Mouse (Mus musculus): ENCODE data around the gene Nub1. TPM values are rescaled to one million over a fixed set of nuclear protein-coding genes. Genes with fewer than 3 reads are reported as not detected.

The Nub1 gene
- polyA plus RNA-seq, 1 experiment: 81.1 TPM

- Histone ChIP-seq H3K27ac (ENCODE audit: insufficient read depth, low read length) (no peak overlapping the region), H3K9me3 (replicated peaks; ENCODE audit: control insufficient read depth, insufficient read depth, low read length, poor library complexity, severe bottlenecking) (no peaks in the 10 kb centered on the region), H3K36me3 (ENCODE audit: control insufficient read depth, insufficient read depth, low read length, poor library complexity, severe bottlenecking) (no peaks in the 10 kb centered on the region), H3K27me3 (ENCODE audit: control insufficient read depth, insufficient read depth, low read length, poor library complexity, severe bottlenecking) (no peaks in the 10 kb centered on the region), H3K4me3 (ENCODE audit: low read depth, low read length) (no peak overlapping the region), H3K9ac (ENCODE audit: low read depth, poor library complexity, severe bottlenecking) (no peak overlapping the region), H3K4me1 (ENCODE audit: control insufficient read depth, insufficient read depth, low read length) (no peaks in the 10 kb centered on the region)
- no peak for TF ChIP-seq EP300 (IDR thresholded peaks at IDR 0.05; ENCODE audit: insufficient read depth, low read depth, low read length)
- TF ChIP-seq CTCF (IDR thresholded peaks at IDR 0.05; ENCODE audit: low read depth, low read length): no peak
- TF ChIP-seq POLR2A (IDR thresholded peaks at IDR 0.05; ENCODE audit: insufficient read depth, low read length): no peak
Measured at GRCm38 (mm10) chr5:24649701-24650100, 35.6 kb upstream of the Nub1 start.

- H3K9ac ChIP-seq (ENCODE audit: low read depth, poor library complexity, severe bottlenecking): no peak overlapping the region
- H3K27ac ChIP-seq (ENCODE audit: insufficient read depth, low read length): no peak overlapping the region
- TF ChIP-seq POLR2A (IDR thresholded peaks at IDR 0.05; ENCODE audit: insufficient read depth, low read length): no peak
- TF ChIP-seq EP300 (IDR thresholded peaks at IDR 0.05; ENCODE audit: insufficient read depth, low read depth, low read length): no peak
- no peak for TF ChIP-seq CTCF (IDR thresholded peaks at IDR 0.05; ENCODE audit: low read depth, low read length)
- H3K9me3 ChIP-seq (replicated peaks; ENCODE audit: control insufficient read depth, insufficient read depth, low read length, poor library complexity, severe bottlenecking): no peaks in the 10 kb centered on the region
- no peaks in the 10 kb centered on the region for H3K4me1 ChIP-seq (ENCODE audit: control insufficient read depth, insufficient read depth, low read length)
- H3K4me3 ChIP-seq (ENCODE audit: low read depth, low read length): no peak overlapping the region
- no peaks in the 10 kb centered on the region for H3K36me3 ChIP-seq (ENCODE audit: control insufficient read depth, insufficient read depth, low read length, poor library complexity, severe bottlenecking)
- H3K27me3 ChIP-seq (ENCODE audit: control insufficient read depth, insufficient read depth, low read length, poor library complexity, severe bottlenecking): no peaks in the 10 kb centered on the region
Measured at GRCm38 (mm10) chr5:24651356-24651755, 34.0 kb upstream of the Nub1 start.

- Histone ChIP-seq H3K9me3 (replicated peaks; ENCODE audit: control insufficient read depth, insufficient read depth, low read length, poor library complexity, severe bottlenecking) (no peaks in the 10 kb centered on the region), H3K36me3 (ENCODE audit: control insufficient read depth, insufficient read depth, low read length, poor library complexity, severe bottlenecking) (no peaks in the 10 kb centered on the region), H3K27me3 (ENCODE audit: control insufficient read depth, insufficient read depth, low read length, poor library complexity, severe bottlenecking) (no peaks in the 10 kb centered on the region), H3K27ac (ENCODE audit: insufficient read depth, low read length) (no peak overlapping the region), H3K4me3 (ENCODE audit: low read depth, low read length) (peak overlapping the region; percentile 27; the same call in 1 of the 2 replicates), H3K9ac (ENCODE audit: low read depth, poor library complexity, severe bottlenecking) (no peak overlapping the region), H3K4me1 (ENCODE audit: control insufficient read depth, insufficient read depth, low read length) (no peaks in the 10 kb centered on the region)
- TF ChIP-seq POLR2A (IDR thresholded peaks at IDR 0.05; ENCODE audit: insufficient read depth, low read length) (no peak), CTCF (IDR thresholded peaks at IDR 0.05; ENCODE audit: low read depth, low read length) (peak; percentile 96)
Measured at GRCm38 (mm10) chr5:24651768-24652752, 33.3 kb upstream of the Nub1 start.

GRCm38 (mm10) chr5:24652780-24653179 is 32.6 kb upstream of the Nub1 start:
- Histone ChIP-seq H3K27ac (ENCODE audit: insufficient read depth, low read length) (no peak overlapping the region), H3K9ac (ENCODE audit: low read depth, poor library complexity, severe bottlenecking) (no peak overlapping the region), H3K27me3 (ENCODE audit: control insufficient read depth, insufficient read depth, low read length, poor library complexity, severe bottlenecking) (no peaks in the 10 kb centered on the region), H3K4me3 (ENCODE audit: low read depth, low read length) (no peak overlapping the region), H3K9me3 (replicated peaks; ENCODE audit: control insufficient read depth, insufficient read depth, low read length, poor library complexity, severe bottlenecking) (no peaks in the 10 kb centered on the region), H3K4me1 (ENCODE audit: control insufficient read depth, insufficient read depth, low read length) (no peaks in the 10 kb centered on the region), H3K36me3 (ENCODE audit: control insufficient read depth, insufficient read depth, low read length, poor library complexity, severe bottlenecking) (no peaks in the 10 kb centered on the region)
- TF ChIP-seq EP300 (IDR thresholded peaks at IDR 0.05; ENCODE audit: insufficient read depth, low read depth, low read length): no peak
- no peak for TF ChIP-seq POLR2A (IDR thresholded peaks at IDR 0.05; ENCODE audit: insufficient read depth, low read length)
- TF ChIP-seq CTCF (IDR thresholded peaks at IDR 0.05; ENCODE audit: low read depth, low read length): no peak

- H3K4me3 ChIP-seq (ENCODE audit: low read depth, low read length): no peak overlapping the region
- H3K27ac ChIP-seq (ENCODE audit: insufficient read depth, low read length): no peak overlapping the region
- no peaks in the 10 kb centered on the region for H3K4me1 ChIP-seq (ENCODE audit: control insufficient read depth, insufficient read depth, low read length)
- no peaks in the 10 kb centered on the region for H3K36me3 ChIP-seq (ENCODE audit: control insufficient read depth, insufficient read depth, low read length, poor library complexity, severe bottlenecking)
- H3K9me3 ChIP-seq (replicated peaks; ENCODE audit: control insufficient read depth, insufficient read depth, low read length, poor library complexity, severe bottlenecking): peaks cover 7% of the 10 kb centered on the region; the same call in 1 of the 2 replicates
- H3K27me3 ChIP-seq (ENCODE audit: control insufficient read depth, insufficient read depth, low read length, poor library complexity, severe bottlenecking): no peaks in the 10 kb centered on the region
- H3K9ac ChIP-seq (ENCODE audit: low read depth, poor library complexity, severe bottlenecking): no peak overlapping the region
- TF ChIP-seq CTCF (IDR thresholded peaks at IDR 0.05; ENCODE audit: low read depth, low read length): no peak
- no peak for TF ChIP-seq EP300 (IDR thresholded peaks at IDR 0.05; ENCODE audit: insufficient read depth, low read depth, low read length)
- TF ChIP-seq POLR2A (IDR thresholded peaks at IDR 0.05; ENCODE audit: insufficient read depth, low read length): no peak
Measured at GRCm38 (mm10) chr5:24654491-24654890, 30.8 kb upstream of the Nub1 start.

GRCm38 (mm10) chr5:24657113-24657512 is 28.2 kb upstream of the Nub1 start:
- no peak overlapping the region for H3K27ac ChIP-seq (ENCODE audit: insufficient read depth, low read length)
- no peak overlapping the region for H3K4me3 ChIP-seq (ENCODE audit: low read depth, low read length)
- TF ChIP-seq CTCF (IDR thresholded peaks at IDR 0.05; ENCODE audit: low read depth, low read length) (no peak), POLR2A (IDR thresholded peaks at IDR 0.05; ENCODE audit: insufficient read depth, low read length) (no peak), EP300 (IDR thresholded peaks at IDR 0.05; ENCODE audit: insufficient read depth, low read depth, low read length) (no peak)
- H3K9me3 ChIP-seq (replicated peaks; ENCODE audit: control insufficient read depth, insufficient read depth, low read length, poor library complexity, severe bottlenecking): peaks cover 7% of the 10 kb centered on the region; the same call in 1 of the 2 replicates
- H3K4me1 ChIP-seq (ENCODE audit: control insufficient read depth, insufficient read depth, low read length): no peaks in the 10 kb centered on the region
- H3K9ac ChIP-seq (ENCODE audit: low read depth, poor library complexity, severe bottlenecking): no peak overlapping the region
- no peaks in the 10 kb centered on the region for H3K36me3 ChIP-seq (ENCODE audit: control insufficient read depth, insufficient read depth, low read length, poor library complexity, severe bottlenecking)
- no peaks in the 10 kb centered on the region for H3K27me3 ChIP-seq (ENCODE audit: control insufficient read depth, insufficient read depth, low read length, poor library complexity, severe bottlenecking)
